Mouse (Mus musculus) kidney, postnatal 4 days (tissue): Measurements from ENCODE around the gene 1600015I10Rik.
"Not testable (repeated sequence)": the region's sequence is repeated elsewhere in the genome, so short reads cannot be mapped to it uniquely, and the experiment has no call there.

Experiments used
- DNase-seq, 2 experiments: peaks; one replicate each; pipeline ENCODE4 v3.0.0; 2021; ENCODE audit warnings: mixed read lengths in 2 of 2

The 1600015I10Rik gene

DNA sequence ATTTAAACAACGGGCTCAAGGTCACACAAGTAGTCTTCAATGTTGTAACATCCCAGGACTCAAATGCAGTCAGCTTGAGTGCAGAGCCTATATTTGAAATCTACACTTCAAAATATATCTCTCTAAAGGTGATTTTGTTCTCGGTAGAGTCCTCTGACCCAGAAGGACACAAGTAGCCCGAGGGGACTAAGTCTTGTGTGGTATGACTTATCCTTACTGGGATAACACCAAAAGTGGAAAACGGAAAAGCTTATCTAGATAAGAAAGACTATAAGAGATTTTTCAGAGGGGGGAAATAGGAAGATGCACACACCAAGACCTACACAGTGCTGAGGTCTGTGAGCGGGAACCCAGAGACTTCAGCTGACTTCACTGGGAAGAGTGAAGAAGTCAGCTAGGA lies at the start of gene 1600015I10Rik:
Gene 1600015I10Rik (plus strand): TSS at position 301 of the 400 bp plus-strand sequence.
- no peak for DNase-seq

DNA sequence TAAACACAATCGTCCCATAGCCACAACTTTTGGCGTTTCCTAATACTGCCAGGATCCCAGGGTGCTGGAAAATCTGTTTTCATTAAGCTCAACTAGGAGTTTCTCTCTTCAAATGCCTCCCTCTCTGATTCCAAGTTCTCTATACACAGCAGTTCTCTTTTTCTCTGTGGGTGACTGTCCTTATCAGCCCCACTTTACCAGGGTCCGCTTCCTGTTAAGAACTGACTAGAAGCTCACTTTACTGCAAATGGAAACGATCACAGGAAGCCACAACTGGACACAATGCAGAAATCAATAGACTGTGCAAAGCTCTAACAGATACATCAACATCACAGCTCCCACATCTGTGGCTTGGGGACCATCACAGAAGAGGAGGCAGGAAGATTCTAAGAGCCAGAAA lies 35.5 kb upstream of the 1600015I10Rik start:
- no peak for DNase-seq

DNA sequence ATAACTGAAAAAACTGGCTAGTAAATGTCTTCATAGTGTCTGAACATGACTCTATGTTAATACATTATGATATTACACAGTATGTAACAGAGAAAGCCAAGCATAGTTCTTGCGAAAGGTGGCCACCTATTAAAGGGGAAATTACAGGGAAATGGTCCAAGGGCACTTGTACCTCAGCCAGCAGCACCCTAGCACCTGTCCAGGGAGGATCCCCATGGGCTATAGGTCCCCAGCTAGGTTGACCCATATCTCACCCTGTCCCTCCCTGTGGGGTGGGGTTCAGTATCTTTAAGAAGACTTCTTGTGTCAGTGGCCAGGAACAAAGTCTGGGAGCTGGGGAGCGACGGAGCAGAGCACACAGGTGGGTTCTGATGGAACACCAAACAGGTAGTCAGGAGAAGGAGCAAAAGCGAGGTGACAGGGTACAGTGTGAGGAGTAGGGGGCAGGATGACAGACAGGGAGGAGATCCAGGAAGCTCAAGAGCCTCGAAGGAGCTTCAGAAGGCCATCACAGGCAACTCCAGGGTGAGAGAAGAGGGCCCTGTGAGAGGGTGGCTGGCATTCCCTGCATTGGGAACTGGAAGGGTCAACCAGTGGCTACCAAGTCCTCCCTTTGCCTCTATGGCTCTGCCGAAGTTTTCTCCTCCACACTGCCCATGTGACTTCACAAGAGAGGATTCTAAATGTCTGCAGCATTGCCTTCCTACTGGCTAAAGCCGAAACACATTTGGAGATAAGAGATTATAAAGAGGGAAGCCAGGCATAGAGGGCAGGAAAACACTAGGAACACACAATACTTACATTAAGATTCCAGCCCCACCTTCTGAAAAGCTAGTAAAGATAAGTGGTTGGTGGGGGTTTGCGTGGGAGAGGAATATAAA lies 34.5 kb upstream of the 1600015I10Rik start:
- DNase-seq: no peak

DNA sequence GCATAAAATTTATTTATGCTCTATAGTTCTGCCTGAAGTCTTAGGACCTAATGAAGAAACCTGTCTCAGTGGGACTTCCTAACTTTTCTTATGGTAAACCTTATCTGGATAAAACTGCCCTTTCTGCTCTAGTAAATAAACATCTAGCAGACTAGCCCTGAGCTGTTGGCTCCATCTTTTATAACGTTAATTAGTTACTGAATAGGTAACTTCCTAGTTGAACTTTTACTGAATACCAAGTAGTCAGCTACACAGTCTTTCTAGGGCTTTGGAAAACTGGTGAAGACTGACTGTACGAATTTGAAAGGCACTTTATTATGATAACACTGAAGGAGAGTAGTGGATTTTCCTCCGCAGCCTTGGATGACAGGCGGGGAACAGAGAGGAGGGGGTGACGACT lies 33.8 kb upstream of the 1600015I10Rik start:
- no peak for DNase-seq

DNA sequence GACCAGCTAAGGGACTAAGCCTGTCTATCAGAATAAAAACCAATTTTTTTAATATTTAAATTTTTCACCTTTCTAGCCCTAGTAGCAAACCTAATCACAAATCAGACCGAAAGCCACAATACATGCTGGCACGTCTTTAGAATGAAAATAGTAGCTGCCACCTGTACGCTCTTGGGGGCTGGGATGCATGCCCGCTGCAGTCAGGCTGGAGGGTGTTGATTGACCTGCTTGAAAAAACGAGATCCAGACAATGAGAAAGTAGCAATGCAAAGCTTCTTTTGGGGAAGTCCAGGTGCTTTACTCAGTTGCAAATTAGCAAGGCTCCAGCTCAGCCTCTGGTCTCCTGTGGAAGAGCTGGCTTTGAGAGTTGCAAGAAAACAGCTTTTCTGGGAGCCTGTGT lies 32.7 kb upstream of the 1600015I10Rik start:
- DNase-seq: no peak

DNA sequence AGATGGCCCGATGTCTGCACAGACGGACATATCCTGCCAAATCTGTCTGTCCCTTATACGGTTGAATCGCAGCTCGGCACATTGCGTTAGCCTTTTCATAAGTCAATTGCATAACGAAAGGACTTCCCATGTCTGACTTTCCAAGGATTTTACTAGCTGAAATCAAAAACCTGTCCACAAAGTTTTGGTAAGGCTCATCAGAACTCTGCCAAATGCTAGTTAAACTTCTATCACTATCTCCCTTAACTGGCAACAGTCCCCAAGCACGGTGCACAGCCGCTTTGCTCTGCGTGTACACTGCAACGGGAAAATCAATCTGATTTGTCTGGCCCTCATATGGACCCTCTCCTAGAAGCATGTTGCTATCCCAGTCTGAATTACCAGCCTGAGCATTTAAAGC lies 28.4 kb upstream of the 1600015I10Rik start:
- not testable (repeated sequence) for DNase-seq

DNA sequence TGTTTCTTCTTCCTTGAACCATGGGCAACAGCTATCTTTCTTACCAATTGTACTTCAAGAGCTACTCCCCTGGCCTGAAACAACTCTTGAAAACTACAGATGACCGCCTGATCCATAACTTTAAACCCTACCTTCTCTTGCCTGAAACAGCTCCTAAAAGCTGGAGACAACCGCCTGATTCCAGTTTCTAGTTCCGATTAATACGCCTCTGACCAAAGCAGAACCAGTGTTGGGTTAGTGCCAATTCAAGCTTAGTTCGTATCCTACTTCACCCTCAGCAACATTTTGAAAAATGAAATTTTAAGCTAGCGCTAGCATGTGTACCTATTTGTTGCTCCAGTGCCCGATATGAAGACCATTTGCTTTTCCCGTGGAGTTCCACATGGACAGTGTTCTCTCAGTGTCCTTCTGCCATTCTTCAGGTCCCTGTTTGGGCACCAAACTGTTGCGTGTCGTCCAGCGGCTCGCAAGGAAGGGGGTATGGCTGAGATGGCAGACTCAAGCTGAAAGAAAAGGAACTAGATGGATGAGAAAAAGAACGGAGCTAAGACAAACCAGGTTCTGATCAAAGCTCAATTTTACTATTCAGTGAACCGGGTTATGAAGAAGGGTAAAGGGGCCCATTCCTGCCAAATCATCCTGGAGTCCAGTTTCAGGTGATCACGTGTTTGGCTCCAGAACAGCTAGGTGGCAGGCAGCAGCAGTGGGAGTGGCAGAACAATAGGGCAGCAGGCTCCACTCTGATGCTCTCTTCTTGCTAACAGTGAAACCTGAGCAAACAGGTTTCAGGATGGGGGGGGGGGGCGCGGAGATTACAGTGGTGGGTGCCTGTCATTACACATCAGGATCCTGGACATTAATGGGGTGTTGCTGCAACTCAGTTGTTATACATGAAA lies 26.9 kb upstream of the 1600015I10Rik start:
- DNase-seq: peak; percentile 34 to 63

DNA sequence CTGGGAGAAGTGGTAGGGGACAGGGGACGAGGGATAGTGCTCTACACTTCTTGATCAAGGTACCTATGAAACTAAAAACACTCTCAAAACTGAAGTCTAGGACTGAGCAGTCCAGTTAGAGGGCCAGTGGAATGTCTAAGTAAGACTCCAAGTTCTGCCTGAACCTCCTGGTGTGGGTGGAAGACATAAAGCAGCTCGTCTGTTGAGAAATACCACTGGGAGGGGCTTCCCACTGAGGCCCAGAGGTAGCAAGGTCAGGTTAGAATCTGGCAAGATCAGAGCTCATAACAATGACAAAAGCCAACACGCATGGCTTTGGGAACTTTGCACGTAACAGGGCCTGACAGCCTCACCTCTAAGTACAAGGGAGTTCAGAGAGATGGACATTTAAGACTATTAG lies 26.3 kb upstream of the 1600015I10Rik start:
- DNase-seq: no peak

DNA sequence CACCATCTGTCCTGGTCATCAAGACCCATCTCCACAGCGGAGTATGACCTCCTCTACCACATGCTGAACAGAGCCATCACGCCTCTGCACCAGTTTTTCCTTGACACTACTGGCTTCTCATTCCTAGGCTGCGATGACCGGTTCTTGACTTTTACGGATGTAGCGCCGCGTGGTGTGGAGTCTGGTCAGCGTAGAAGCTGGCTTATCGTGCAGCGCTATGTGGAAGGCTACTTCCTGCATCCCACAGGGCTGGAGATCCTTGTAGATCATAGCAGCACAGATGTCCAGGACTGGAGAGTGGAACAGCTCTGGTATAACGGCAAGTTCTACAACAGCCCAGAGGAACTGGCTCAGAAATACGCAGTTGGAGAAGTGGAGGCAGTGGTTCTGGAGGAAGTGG lies 24.1 kb upstream of the 1600015I10Rik start:
- DNase-seq: no peak

DNA sequence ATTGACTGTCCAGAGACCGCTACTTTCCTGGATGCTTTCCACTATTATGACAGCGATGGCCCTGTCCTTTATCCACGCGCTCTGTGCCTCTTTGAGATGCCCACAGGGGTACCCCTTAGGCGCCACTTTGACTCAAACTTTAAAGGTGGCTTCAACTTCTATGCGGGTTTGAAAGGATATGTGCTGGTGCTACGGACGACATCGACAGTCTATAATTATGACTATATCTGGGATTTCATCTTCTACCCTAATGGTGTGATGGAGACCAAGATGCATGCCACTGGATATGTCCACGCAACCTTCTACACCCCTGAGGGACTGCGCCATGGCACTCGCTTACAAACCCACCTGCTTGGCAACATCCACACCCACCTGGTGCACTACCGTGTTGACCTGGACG lies 23.3 kb upstream of the 1600015I10Rik start:
- no peak for DNase-seq

DNA sequence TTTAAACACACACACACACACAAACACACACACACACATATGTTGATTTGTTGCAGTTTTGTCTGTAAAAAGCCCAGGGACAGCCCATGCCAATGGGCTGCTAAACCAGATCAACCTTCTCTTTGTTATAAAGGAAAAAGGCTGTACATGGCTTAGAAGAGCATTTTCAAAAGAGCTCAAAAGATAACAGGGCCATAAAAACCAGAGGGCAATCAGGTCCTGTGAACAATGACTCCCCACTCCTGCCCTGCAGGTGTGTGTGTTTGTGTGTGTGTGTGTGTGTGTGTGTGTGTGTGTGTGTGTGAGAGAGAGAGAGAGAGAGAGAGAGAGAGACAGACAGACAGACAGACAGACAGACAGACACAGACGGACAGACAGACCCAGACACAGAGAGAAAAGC lies 20.5 kb upstream of the 1600015I10Rik start:
- DNase-seq: no peak

DNA sequence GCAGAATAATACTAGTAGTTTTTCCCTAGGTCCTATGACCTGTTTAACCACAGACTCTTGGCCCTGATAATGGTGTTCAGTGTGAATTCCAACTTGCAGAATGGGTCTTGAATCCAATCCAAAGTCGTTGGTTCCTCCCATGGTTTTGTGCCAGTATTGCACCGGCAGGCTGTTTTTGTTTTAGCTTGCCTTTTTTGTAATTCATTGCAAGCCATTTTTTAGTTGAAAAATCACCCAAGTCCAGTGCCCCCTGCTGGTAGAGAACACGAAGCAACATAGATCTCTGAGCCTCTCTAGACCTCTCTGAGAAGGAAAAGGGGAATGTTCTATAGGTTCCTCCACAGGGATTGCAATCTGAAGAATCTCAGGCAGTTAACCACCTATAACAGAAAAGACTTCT lies 17.7 kb upstream of the 1600015I10Rik start:
- DNase-seq: peak; percentile 37 to 54

DNA sequence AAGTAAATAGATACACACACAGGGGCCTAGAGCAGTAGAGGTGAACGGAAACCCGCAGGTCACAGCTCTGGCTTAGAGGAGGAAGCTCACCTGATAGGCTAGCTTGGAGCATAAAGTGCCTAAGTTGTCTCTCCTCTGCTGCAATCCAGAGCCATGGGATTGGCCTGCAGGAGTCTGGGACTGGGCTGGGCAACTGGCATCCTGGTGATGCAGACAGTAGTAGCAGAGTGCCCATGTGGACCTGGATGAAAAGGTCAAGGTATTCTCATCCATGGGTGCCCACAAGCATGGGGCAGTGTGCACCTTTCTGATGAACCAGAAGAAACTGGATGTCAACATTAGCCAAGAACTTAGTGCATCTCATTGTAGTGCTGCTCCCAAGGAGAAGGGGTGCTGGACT lies 16.1 kb upstream of the 1600015I10Rik start:
- DNase-seq: no peak

DNA sequence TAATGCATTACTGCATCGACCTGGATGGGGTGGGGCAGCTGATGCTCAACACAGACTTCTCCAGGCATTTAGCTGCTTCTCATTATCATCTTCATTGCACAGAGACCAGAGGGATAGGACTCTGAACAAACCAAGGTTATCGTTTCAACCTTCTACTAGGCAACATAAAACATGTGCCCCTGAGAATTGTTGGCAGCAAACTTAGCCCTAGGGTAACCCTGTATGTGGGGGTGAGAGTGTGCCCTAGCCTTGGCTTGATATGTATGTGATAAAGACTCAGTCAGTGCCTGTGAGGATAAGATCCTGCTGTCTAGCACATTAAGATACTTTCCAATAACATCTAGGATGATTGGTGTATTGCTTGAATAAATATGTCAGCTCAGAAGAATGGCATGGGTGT lies 19.9 kb downstream of the 1600015I10Rik start:
- DNase-seq: no peak

DNA sequence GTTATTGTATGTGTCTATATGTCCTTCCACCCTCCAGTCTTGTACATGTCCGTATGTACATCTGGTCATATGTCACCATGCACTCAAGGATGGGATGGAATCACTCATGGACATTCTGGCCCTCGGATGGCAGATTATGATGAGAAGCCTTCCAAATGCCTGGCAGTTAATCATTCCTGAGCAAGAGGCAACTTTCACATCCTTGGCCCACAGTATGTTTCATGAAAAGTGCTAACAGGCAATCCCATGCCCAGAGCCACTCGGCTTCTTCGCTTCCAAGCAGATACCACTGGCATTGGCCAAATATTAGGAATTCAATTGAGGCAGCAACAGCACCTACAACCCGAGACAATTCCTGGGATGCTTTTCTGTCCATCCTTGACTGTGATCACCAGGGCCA lies 21.0 kb downstream of the 1600015I10Rik start:
- DNase-seq: no peak

DNA sequence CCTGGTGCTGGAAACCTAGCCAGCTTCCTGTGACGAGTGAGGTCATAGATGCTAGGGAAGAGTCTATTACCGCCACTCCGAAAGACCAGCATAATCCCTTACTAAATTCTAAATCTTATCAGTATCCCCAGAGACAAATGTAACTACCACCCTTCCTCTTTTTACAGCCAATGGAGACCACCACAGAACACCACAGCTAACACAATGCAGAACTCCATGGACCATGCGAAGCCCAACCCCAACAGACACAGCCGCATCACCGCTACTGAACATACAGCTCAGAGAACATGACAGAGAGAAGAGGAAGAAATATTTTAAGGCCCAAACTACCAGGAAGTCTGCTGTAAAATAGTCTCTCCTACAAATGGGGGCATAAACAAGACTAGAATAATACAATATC lies 21.9 kb downstream of the 1600015I10Rik start:
- no peak for DNase-seq

DNA sequence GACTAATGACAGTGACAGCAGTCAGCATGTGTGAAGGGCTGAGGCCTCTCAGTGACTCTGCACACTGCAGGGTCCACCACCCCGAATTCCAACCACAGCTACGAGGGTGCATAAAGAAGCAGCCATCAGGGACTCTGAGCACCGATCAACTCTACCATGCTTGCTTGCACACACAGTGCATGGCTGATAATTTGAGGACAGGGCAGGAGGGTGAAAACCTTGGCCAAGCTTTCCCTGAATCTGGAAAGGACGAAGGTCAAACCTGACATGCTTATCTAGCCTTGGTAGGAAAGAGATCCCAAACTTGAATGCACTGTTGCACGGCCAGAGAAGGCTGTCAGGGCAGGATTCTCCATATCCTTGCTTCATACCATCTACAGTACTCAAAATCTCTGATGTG lies 23.5 kb downstream of the 1600015I10Rik start:
- no peak for DNase-seq

DNA sequence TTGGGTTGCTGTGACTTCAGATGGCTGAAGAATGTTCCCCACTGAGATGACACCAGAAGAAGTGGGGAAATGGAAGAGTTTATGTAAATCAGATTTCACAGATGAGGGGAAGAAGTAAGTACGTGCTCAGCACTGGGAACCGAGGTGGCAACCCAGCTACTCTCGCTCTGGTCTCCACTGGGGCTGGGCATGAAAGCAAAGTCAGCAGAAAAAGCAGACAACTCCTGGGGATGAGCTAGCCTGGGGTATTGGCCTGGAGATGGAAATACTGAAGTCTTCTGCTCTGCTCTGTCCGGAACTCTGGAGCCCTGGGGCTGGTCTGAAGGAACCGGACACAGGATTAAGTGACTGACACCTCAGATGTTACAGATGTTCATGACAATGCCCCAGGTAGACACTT lies 24.5 kb downstream of the 1600015I10Rik start:
- no peak for DNase-seq

DNA sequence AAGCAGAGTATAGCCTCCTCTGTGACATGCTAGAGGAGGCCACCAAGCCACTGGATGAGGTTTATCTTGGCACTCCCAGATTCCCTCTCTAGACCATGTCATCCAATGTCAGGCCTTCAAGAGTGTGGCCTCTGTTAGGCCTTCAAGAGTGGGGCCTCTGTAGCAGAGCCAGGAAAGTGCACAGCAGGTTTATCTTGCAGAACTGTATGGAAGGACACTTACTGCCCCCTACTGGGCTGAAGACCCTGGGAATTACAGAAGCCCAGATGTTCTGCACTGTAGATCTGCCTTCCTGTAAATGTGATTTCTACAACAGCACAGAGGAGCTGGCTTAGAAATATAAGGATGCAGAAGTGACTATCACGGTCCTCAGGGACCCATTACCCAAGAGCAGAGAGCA lies 25.3 kb downstream of the 1600015I10Rik start:
- DNase-seq: peak; percentile 81 to 87

DNA sequence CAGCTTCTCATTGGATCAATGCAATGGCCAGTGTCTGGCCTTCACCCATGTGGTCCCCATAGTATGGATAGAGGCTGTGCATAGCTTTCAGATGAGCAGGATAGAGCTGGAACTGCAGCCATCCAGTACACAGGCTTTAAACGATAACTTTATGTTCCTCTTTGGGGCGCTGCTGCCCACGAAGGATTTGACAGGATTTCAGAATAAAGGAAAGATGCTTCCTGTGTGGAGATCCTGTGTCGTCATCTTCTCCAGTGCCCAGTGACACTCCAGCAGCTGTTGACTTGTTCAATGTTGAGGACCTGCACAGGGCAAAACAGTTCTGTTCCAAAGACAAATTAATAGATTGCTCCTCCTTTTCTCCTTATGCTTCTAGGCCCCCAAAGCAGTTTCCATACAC lies 27.1 kb downstream of the 1600015I10Rik start:
- DNase-seq: no peak

DNA sequence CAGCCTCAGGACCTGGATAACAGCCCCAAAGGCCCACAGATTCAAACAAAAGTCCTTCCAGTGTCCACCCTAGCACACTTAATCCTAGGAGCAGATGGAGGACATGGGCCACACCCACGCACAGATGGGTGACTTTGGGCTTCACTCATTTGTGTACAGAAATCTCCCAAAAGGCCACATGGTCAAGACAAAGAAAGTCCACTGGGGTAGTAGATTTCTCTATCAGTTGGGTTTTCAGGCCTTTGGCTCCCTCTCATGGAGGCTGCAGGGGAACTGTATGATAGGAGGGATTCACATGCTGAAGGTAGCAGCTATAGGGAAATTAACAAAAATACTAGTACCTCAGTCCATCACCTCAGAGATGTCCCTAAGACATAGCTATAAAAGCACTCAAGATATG lies 28.4 kb downstream of the 1600015I10Rik start:
- peak; percentile 55 to 64 for DNase-seq

DNA sequence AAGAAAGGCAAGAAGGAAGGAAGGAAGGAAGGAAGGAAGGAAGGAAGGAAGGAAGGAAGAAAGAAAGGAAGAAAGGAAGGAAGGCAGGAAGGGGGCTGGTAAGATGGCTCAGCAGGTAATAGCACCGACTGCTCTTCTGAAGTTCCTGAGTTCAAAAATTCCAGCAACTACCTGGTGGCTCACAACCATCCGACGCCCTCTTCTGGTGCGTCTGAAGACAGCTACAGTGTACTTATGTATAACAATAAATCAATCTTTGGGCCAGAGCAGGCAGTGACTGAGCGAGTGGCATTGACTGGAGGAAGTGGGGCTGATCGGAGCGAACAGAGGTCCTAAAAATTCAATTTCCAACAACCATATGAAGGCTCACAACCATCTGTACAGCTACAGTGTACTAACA lies 29.5 kb downstream of the 1600015I10Rik start:
- peak; percentile 23 to 35 for DNase-seq

DNA sequence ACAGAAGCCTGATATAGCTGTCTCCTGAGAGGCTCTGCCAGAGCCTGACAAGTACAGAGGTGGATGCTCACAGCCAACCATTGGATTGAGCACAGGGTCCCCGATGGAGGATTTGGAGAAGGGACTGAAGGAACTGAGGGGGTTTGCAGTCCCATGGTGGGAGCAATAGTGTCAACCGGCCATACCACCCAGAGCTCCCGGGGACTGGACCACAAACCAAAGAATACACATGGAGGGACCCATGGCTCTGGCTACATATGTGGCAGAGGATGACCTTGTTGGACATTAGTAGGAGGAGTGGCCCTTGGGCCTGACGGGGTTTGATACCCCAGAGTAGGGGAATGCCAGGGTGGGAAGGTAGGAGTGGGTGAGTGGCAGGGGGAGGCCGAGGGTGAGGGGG lies 37.0 kb downstream of the 1600015I10Rik start:
- not testable (repeated sequence) for DNase-seq

DNA sequence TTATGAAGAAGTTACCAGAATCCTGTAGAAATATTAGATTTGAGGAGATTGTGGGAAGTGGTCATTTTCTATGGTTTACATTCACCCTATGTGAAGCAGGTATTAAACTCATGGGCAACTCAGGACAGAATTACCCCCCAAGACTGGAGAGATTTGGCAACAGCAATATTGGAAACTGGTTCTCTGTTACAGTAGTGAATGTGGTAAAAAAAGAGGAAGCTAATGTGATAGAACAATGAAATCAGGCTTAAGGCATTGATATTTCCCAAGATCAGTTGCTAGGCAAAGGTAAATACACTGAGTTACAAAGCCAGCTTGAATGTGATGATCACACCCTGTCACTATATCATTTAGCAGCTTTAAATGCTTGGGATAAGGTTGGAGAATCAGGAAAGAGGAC lies 38.2 kb downstream of the 1600015I10Rik start:
- no peak for DNase-seq
